Mouse (Mus musculus) right cerebral cortex, adult 18-20 months (tissue): ENCODE measurements at regions not wholly inside any gene's neighbourhood (a gene's known extent, or its start where the extent isn't known, plus 50 kb on each side); places are given as distances from the start of the nearest gene placed in this dataset.

Experiments used
- DNase-seq: peaks from one replicate; pipeline ENCODE4 v3.0.0; 2022; ENCODE audit warnings: mixed read lengths

- DNase-seq, result no peak
Observed at GRCm38 (mm10) chr4:45585188-45585820, 53.0 kb upstream of the Shb start.

- DNase-seq, result no peak
Observed at GRCm38 (mm10) chr4:45583966-45584365, 51.7 kb upstream of the Shb start.

DNA sequence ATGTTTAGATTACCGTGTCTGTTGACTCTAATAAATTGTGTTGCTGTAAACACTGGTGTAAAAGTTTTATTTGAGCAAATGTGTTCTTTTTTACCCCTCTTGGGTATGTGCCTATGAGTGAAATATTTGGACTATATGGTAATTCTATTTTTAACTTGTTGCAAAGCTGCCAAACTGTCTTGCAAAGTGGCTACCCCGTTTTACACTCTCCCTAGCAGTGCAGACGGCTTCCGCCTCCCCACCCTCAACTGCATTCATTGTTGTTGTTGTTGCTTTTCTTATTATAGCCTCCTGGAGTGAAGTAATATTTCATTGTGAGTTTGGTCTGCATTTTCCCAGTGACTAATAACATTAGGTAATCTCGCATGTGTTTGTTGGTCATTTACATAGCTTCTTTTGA is 50.2 kb upstream of the Shb start:
- DNase-seq, result no peak
